Mouse (Mus musculus) left cerebral cortex, postnatal 25 days (tissue): ENCODE results near the gene Aph1c. TPM values are rescaled to one million over a fixed set of nuclear protein-coding genes. Genes with fewer than 3 reads are reported as not detected.
"Not testable (repeated sequence)": the region's sequence is repeated elsewhere in the genome, so short reads cannot be mapped to it uniquely, and the experiment has no call there.

Experiments
- DNase-seq, 2 experiments: peaks; one replicate each; pipeline ENCODE4 v3.0.0; 2022; ENCODE audit warnings: low spot score in 2 of 2, mixed read lengths in 1 of 2
- intact Hi-C: fragments of 180-260 bp; cut with DNase I; formaldehyde crosslinking; loops from one replicate; pipeline ENCODE4 v1.15.1; 2025
- total RNA-seq, 2 experiments: library from RNA; stranded (reverse); gene quantifications; 2 replicates each; pipeline ENCODE4 v1.2.3; 2021

Gene Aph1c
- total RNA-seq, 2 experiments from 2014 or later: 6.8 to 7.0 TPM

GRCm38 (mm10) chr9:66846822-66847221, 12.3 kb upstream of the Aph1c start:
- DNase-seq: no peak
- intact Hi-C loops: no loop called here

- intact Hi-C loops: no loop called here
- DNase-seq: no peak
Observed at GRCm38 (mm10) chr9:66835097-66835480, 563 bp upstream of the Aph1c start.

GRCm38 (mm10) chr9:66833851-66834250, 675 bp downstream of the Aph1c start:
- intact Hi-C loops: loop anchor here (1.0 to 5.0 kb wide), 2 partner anchors 85 to 103 kb away; partner anchors contain the start of gene Rab8b
- peak in 1 of 2 experiments; percentile 18 for DNase-seq

- intact Hi-C loops: loop anchor here (5.0 kb wide), 1 partner anchor 105 kb away; no protein-coding TSS in a partner anchor
- DNase-seq: no peak
Observed at GRCm38 (mm10) chr9:66832366-66832908, 2.1 kb downstream of the Aph1c start.

GRCm38 (mm10) chr9:66825990-66826389, 8.5 kb downstream of the Aph1c start:
- peak; percentile 28 to 67 for DNase-seq
- intact Hi-C loops: loop anchor here (5.0 kb wide), 2 partner anchors 179 to 314 kb away; partner anchors contain the start of gene Fbxl22

GRCm38 (mm10) chr9:66822255-66822654, 12.3 kb downstream of the Aph1c start:
- intact Hi-C loops, DNase-seq: not testable (repeated sequence)

- no peak for DNase-seq
- intact Hi-C loops: loop anchor here (2.0 kb wide), 1 partner anchor 40 kb away; no protein-coding TSS in a partner anchor
Observed at GRCm38 (mm10) chr9:66820996-66821395, 13.5 kb downstream of the Aph1c start.

GRCm38 (mm10) chr9:66813392-66813791, 21.1 kb downstream of the Aph1c start:
- intact Hi-C loops: no loop called here

GRCm38 (mm10) chr9:66805951-66806350, 28.6 kb downstream of the Aph1c start:
- intact Hi-C loops, DNase-seq: not testable (repeated sequence)

More at GRCm38 (mm10) chr9:66813392-66813791, 21.1 kb downstream of the Aph1c start:
- DNase-seq: no peak

- intact Hi-C loops: no loop called here
- no peak for DNase-seq
Observed at GRCm38 (mm10) chr9:66801947-66802346, 32.6 kb downstream of the Aph1c start.

GRCm38 (mm10) chr9:66796739-66797138, 37.8 kb downstream of the Aph1c start, which contains the start of gene Gm10647:
Gene Gm10647 (plus strand): TSS chr9:66797039.
- intact Hi-C loops: loop anchor here (5.0 kb wide), 1 partner anchor 246 kb away; no protein-coding TSS in a partner anchor
- DNase-seq: no peak

- peak; percentile 92 to 97 for DNase-seq
- intact Hi-C loops: loop anchor here (2.0 to 5.0 kb wide), 2 partner anchors 247 to 283 kb away; no protein-coding TSS in a partner anchor
Observed at GRCm38 (mm10) chr9:66795464-66796324, 38.8 kb downstream of the Aph1c start, which contains the start of gene Aph1b. Gene Aph1b (minus strand): TSS chr9:66795490.

- intact Hi-C loops: loop anchor here (2.0 to 5.0 kb wide), 2 partner anchors 247 to 282 kb away; no protein-coding TSS in a partner anchor
- peak in 1 of 2 experiments; percentile 16 for DNase-seq
Observed at GRCm38 (mm10) chr9:66794629-66795463, 39.7 kb downstream of the Aph1c start.

GRCm38 (mm10) chr9:66787821-66788220, 46.7 kb downstream of the Aph1c start:
- peak in 1 of 2 experiments; percentile 65 for DNase-seq
- intact Hi-C loops: loop anchor here (5.0 kb wide), 2 partner anchors 81 to 141 kb away; no protein-coding TSS in a partner anchor

- DNase-seq, intact Hi-C loops: not testable (repeated sequence)
Observed at GRCm38 (mm10) chr9:66784552-66784951, 50.0 kb downstream of the Aph1c start.

GRCm38 (mm10) chr9:66770701-66771100, 63.8 kb downstream of the Aph1c start:
- intact Hi-C loops: no loop called here
- DNase-seq: no peak

- intact Hi-C loops: no loop called here
- no peak for DNase-seq
Observed at GRCm38 (mm10) chr9:66769275-66769674, 65.3 kb downstream of the Aph1c start.

- intact Hi-C loops: no loop called here
- DNase-seq: no peak
Observed at GRCm38 (mm10) chr9:66768721-66769120, 65.8 kb downstream of the Aph1c start.
